Mouse (Mus musculus): Measurements from ENCODE around the gene Isx.
A peak's percentile ranks its signal among the peaks of the same experiment; 100 is the strongest.

The Isx gene

DNA sequence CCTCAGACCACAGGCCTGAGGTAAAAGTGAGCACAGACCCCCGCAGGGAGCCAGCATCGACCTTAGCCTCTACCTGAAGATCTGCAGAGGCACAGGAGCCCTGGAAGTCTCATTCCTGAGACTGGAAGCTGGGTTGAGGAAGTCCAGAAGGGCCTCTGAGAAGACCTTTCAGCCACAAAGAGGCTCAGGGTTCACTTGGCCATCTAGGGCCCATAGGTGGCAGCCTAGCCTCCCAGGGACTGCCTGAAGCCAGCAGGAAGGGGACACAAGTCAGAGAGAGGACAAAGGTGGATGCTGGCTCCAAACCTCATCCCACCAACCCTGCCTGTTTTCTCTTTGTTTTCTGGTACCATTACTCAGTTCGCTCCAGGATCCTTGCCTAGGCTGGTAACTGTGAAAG lies at the start of gene Isx:
Gene Isx (plus strand): TSS at position 234 of the 400 bp plus-strand sequence.
- no peak for DNase-seq

DNA sequence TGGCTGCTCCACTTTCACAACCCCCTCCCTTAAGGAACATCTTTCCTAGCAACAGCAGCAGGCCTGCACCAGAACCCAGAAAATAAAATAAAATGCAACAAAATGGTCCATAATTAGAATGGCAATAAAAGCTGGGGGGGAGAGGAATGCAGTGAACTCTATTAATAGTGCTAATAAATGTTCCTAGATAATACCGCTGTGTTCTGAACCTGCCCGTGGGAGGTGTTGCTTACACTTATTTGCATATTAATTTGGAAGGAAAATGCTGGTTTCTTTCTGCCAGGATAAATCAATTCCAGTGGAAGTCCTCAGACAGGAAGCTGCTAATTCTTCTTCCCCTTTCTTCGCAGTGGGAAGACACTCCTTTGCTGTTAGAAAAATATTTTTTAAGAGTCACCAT lies 45.3 kb upstream of the Isx start:
- no peak for DNase-seq

DNA sequence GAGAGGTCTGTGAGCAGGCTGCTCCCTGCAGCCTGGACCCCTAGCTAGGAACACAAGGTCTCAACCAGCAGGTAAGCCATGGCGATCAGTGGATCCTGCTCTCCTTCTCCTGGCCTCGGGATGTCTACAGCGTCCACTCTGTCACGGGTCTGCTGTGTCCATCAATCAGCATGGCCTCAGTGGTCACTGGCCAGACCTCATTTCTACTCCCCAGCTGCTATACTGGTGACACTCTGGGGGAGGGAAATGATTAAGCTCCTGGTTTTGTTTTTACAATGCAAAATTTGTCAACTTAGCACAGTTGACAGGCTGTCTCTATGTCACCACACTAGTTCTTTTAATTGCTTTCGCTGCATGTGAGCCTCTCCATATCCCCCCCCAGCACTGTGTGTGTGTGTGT lies 41.7 kb upstream of the Isx start:
- no peak for DNase-seq

DNA sequence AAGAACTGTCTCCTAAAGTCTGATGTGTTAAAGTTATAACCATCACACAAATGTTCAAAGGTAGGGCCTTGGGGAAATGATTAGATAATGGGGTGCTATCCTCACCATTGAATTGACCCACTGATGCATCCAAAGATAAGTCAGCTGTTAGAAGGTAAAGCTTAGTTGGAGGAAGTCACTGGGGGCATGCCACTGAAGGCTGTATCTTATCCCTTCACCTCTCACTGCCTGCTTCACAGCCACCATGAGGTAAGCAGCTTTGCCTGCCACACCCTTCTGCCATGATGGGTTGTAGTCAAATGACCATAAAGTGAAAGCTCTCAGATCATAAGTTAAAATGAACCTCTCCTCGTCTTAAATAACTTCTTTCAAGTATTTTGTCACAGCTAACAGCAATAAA lies 38.7 kb upstream of the Isx start:
- no peak for DNase-seq

DNA sequence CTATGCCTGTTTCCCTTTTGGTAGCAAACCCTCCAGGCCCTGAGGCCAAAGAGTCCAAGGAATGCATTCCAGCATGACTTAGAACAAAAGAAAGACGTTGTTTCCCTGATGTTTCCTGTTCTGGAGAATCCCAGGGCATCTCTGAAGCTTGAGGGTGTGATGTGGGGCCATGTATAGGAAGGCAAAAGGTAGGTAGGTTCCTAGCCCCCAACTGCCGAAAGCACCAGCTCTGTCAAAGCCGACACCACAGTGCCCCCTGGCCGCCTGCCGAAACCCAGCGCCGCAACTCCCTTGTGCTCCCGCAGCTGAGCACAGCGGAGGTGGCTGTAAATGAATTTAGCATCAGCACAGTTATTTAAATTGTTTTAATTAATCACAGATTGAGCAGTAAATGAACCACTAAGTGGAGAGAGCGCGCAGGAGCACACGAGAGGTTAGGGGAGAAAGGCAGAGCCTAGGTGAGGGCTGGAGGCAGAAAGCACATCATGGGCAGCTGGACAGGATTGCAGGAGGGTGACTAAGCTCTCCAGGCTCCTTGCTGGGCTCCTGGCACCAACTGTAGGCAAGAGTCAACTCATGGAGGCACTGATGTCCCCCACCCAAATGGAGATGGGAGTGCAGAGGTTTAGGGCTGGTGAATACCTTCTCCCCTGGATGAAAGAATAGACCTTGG lies 25.5 kb upstream of the Isx start:
- DNase-seq: peak; percentile 25

DNA sequence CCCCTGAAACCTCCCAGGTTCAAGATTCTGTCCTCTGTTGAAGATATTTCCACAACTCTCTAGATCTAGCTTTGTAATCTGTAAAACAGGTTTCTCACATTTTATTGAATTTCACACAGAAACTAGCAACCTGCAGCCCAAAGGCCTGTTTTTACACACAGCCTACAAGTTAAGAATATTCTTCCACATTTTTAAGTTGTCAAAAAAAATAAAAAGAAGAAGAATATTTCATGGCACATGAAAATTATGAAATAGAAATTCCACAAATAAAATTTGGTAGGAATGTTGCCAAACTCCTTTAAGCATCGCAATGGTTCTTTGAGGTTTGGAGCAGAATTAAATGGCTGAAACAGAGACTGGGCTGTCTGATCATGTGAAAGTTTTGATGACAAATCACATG lies 24.3 kb upstream of the Isx start:
- no peak for DNase-seq

DNA sequence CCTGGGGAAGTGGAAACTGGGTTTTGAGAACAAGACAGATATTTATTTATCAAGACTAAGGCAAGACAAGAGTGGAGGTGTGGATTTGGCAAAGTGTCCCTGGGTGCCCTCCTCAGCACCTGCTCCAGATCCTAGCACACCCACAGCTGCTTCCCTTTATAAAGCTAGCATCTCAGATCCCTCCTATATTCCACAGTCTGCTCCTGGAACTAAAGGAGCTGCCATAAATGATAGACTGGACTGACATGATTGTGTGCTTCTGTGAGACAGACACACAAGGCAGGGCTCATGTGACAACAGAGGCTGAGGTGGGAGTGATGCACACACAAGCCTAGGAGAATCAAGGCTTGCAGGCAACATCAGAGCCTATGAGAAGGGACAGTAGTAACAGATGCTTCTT lies 22.0 kb upstream of the Isx start:
- DNase-seq: no peak

DNA sequence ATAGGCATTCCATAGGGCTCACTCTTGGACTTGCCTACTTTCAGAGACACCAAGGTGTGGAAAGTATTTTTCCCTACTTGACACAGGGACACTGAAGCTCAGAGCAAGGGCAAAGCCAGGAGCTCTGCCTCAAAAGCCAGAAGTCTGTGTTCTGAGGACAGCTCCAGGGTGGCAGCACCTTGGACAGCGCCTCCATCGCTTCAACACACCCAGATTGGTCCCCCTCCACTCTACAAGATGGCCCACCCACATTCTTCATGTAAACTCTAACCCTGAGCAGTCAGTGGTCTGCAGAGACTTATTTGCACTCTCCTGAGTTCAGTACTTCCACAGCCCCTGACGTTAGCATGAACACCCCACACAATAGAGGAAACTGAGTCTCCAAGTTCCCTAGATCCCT lies 21.1 kb upstream of the Isx start:
- peak; percentile 59 for DNase-seq

DNA sequence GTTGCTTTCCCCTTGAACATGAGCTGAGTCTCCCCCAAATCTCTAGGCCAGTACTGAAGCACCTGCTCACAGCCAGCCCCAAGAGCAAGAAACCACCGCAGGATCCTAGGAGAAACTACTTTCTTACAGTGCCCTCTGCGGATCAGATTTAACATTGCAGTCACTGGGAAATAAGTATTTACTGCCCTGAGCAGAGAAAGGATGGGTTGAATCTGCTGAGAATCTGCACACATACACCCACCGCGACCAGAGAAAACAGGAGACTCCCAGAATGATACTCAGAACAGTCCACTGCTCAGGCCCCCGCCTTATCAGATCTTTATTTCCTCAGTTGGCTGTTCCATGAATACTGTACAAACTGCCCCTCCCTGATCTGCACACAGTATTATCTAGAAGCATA lies 19.5 kb upstream of the Isx start:
- peak; percentile 57 for DNase-seq

DNA sequence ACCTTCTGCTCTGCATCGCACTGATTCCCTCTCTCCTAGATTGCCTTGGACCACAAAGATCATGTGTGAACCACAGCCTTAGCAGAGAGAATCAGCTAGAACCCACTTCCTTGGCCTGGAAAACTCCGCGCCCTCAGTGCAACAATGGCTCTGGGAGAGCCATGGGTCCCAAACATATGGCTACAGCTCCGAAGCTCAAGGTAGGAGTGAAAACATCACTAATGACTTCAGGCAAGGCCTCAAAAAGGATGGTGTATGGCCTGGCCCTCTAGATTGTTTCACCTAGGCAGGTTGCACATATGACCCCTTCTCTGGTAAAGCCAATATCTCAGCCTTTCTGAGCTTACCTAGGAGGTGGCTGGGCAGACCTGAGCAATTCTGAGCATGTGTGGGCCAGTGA lies 18.2 kb upstream of the Isx start:
- no peak for DNase-seq

DNA sequence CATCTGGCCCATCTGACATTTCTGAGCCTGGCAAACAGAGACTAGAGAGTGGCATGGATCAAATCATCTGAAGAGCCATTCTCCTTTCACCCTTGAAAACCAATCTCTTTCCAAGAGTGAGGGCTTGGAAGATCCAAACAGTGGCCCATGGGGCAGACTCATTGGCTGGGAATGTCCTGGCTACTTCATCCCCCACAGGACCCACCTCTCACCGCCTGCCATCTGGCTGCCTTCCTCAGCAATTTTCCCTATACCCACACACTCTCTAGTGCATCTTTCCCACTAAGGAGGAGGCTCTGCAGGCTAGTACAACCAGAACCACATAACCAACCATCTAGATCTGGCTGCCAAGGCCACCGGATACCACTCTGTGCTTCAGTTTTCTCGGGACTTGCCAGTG lies 17.6 kb upstream of the Isx start:
- no peak for DNase-seq

DNA sequence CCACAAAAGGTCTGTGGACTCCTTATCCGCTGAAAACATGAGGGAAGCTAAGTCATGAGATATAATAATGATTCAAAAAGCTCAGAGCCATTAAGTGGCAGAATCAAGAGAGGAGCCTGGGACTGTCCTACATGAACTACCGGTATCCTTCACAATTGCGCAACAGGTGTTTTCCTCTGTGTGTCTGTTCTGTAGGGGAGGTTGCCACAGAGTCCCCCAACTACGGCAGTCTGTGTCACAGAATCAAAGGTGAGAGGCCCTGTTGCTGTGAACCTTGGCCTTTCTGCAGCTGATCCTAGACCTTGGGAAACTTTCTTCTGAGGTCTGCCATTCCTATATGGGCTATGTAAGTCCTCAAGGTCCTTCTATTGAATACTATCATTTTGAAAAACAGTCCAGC lies 13.7 kb upstream of the Isx start:
- no peak for DNase-seq

DNA sequence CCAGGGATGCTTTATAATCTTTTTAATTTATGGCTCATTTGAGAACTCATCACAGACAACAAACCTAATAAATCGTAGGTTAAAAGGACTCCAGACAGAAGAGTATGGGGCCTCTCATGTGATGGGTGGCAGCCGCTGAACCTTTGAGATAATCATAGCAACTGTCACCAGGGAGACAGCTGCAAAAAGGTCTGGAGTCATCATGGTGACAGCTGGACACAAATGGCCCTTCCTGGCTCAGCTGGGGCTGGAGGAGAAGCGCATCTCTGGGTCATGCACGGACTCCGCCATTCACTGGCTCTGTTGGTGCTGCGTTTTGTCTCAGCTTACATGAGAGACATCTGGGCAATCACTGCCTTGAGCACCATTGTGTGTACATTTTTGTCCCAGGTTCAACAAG lies 12.5 kb upstream of the Isx start:
- DNase-seq: peak; percentile 62

DNA sequence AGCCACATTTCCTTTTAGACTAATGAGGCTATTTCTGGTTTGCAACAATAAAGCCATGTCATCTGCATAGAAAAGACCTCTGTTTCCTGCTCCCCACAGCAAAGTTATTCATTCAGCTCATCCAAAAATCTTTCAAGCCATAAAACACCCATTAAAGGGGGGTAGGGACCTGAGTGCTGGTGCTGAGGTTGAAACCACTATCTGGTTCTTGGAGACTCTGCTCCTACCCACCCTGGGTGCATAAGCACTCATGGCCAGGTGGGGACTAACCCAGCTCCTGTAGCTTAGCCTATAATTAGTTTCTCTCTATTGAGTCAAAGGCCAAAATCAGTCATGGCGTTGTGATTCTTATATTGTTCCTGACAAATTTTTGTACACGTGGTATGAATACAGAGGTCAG lies 10.4 kb upstream of the Isx start:
- DNase-seq: no peak

DNA sequence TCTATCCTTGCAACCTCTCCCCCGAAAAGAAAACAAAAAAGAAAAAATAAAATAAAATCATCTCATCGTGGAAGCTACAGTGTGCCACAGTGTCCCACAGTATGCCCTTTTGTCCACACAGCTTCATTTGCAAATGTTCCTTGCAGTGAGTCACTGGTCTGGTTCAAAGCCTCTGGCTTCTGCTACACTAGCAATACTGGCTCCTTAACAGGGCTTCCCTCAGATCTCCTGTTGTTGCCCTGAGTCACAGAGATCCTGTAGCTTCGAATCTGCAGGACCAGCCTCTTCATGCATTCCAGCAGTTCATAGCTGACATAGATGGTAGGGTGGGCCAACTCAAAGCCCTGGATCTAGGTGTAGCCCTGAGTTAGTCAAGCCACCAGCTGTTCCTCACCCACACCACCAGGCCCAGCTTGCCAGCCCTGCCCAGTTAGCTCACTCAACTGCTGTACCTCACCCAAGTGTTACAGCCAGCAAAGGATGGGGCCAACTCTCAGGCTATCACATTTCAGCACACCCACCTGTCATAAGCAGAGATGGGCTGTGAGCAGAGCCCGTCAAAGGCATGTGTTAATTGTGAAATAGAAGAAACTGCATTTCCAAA lies 2.5 kb upstream of the Isx start:
- DNase-seq: no peak

DNA sequence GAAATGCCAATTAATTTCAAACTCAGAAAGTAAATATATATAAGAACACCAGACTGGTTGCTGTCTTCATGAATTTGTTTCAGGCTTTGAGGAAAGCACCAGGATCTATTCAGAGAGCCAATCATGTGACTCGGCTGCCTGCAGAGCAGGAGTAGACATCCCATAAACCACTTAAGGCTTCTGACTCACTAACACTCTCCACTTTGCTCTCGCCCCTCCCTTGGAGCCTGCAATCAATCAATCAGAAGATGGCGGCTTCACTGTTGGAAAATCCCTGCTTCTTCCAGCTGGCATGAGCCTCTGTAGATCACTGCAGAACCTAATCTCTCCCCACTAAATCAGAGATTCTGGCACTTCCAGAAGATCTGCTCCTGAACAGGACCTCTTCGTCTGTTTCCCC lies 1.3 kb upstream of the Isx start:
- DNase-seq: no peak

DNA sequence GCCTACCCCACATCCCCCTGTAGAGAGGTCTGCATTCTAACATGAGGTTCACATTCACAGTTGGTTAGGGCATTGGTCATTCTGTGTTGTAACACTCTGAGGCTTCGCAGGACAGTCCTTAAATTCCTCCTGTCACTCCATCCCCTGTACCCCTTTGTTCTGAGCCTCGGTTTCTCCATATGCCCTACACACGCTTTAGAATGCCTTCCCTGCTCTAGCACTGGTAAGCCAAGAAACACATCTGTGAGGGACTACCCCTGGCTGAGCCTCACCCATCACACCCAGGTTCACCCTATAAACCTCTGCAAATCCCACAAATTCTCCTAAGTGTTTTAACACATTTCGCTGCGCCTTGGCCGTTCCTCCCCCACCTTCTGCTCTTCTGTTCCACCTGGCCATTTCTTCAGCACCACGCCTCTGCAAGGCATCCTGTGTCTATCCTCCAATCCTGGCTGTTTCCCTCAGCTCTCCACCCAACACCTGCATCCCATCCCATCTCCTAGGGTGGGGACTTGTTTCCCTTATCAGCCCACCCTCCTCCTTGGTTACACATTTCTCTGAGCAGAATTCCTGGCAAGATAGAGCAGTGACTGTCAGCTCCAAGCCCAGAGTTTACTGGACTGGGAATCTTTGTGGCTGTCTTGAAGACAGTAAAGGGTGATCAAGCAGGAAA lies 686 bp upstream of the Isx start:
- DNase-seq: no peak

DNA sequence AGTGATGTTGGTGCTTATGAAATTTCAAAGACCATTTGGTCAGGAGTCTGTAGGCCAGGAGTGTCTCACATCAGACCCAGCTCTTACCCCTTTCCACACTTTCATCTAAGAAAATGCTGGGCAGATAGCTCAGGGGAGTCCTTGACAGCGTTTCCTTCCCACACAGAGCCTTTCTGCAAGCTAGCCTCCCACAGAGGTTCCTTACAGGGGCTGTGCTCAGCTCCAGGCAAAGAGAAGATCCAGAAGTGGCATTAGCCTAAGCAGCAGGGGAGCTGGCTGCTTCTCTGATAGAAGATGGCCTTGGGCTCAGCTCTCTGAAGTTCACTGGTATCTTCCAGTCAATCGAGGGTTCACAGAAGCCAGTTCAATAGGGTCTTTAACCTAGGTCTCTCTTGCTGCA lies 1.6 kb downstream of the Isx start:
- DNase-seq: no peak

DNA sequence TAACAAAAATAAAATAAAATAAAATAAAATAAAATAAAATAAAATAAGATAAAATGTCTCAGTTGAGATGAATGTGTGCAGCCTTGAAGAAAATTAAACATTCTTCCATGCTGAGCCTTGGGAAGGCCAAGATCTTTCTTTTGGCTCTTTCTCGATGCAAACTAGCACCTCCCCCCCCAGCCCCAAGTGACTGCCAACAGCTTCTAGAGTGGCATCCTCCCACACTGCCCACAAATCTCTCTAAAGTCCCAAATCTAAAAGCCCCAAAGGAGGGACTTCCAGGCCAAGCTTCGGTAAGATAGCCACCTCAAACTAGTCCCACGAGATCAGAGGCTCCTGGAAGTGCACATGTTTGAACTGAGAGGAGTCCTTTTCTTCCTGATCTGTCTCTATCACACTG lies 5.7 kb downstream of the Isx start:
- no peak for DNase-seq

DNA sequence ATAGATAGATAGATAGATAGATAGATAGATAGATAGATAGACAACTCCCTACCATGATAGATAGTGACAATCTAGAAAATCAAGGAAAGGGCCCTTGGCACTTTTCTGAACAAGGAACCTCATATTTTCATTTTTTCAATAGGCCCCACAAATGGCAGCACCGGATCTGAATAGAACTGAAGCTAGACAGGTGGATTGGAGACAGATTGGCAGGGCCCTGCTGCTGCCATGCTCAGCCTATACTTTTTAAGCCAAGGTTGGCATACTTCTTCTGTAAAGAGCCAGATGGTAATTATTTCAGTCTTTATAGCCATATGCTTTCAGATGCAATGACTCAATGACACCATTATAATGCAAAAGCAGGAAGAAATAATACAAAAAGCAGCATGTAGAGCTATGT lies 15.8 kb downstream of the Isx start:
- no peak for DNase-seq

DNA sequence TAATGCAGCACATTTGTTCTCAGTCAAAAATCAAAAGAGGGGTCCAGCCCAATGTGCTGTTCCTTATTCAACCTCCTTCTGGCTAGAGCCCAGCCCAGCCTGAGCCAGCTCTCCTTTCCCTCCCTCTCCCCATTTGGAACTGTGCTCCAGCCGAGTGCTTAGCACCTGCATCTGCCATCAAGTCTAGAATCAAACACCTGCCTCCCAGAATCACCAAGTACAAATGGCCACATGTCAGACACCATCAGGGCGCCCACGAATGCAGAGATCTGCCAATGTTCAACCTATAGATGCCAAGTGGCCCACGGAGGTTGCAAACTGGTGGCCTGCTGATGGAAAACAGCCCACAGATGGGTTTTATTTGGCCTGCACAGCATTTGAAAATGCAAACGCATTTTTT lies 18.1 kb downstream of the Isx start:
- DNase-seq: no peak

DNA sequence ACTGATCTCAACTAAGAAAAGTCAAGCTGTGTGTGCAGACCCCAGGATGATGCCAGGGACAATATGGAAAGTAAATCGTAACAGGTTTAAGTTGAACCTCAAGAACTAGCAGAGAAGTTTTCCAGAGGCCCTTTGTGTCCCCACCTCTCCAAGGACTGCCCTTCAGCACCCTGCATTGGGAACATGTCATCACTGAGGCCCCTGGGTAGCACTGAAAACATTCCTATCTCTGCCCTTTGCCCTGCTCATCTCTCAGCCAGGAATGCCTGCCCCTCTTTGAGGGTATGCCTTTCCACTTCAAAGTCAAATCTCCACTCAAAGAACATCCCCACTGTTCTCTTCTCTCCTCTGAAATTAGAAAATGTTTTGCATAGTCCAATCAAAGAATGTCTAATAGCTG lies 23.3 kb downstream of the Isx start:
- DNase-seq: no peak

DNA sequence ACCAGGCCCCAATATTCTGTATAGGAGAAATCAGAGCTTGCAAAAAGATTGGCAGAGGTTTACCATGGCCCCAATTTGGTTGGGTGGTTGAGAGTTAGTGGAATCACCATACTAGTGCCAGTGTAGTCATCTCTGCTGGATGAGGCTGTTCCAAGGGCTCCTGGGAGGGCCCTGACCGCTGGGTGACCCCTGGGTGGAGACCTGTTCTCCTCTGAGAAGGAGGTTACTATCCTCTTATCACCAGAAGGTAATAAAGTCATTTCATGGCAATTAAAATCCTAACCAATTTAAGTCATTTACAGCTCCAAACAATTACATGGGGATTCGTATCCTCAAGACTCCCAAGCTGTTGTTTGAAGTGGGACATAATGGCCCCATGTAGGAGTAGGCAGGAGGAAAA lies 24.3 kb downstream of the Isx start:
- no peak for DNase-seq

DNA sequence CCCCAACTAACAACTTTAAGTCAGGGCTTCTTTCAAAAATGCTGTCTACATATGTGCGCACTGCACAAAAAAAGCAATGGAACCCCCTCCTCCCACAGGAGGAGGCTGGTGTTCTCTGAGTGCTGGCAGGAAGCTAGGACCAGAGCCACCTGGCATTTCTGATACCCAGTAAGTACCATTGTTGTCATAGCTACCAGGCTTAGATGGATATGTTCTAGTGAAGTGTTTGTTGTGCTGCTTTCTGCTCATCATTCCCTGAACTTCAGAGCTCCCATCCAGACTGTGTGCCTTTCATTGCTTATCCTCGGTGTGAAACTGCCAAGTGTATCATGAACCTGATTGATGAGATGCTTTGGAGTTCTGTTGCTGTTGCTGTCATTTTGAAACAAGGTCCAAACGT lies 26.8 kb downstream of the Isx start:
- no peak for DNase-seq

DNA sequence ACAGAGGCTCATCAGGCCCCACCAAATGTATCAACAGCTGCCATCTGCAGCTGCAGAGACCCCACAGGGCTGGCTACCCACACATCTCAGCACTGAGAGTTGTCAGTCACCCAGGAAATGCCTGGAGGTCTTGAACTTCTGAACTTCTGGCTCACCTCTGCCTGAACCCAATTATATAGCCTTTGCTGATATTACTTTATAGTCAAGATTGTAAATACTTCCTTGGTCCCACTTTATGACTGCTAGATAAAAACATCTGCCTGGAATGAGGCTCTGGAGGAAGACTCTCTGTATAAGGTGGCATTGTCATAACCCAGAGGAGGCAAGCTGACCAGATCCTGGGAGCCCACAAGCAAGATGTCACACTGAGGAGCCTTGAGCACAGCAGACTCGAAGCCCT lies 28.8 kb downstream of the Isx start:
- no peak for DNase-seq
